9 mouse cellular contexts compared by ENCODE assay signal in the genomic region with DNA sequence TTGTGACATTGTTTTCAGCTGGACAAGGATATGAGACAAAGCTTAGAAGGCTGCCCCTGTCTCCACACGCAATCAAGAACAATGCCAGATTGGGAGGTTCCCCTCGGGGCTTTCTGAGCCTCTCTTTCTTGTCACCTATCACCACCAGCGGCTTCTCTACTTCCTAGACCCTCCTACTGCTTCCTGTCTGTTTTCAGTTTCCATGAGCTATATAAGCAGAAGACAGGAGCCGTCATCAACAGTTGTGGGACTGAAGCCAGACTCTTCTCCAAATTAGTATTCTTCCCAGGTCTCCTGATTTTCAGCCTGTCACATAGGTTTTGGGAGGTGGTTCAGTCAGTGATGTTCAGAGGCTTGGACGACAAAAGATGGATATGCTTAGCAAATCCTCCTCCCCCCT. TPM values are rescaled to one million over a fixed set of nuclear protein-coding genes. Genes with fewer than 3 reads are reported as not detected.
DNase-seq lines count a peak whose midpoint lies in the region; ATAC-seq and TF ChIP-seq lines count a peak whose summit lies in the region.
"Had no signal": no experiment of that assay in that cellular context is flagged by ENCODE, and none has a peak within 500 bp of the region (broad histone marks: within the 10 kb centered on the region; RNA-seq: fewer than 3 reads in every experiment).

No protein-coding gene starts in this region.

- H3K27ac ChIP-seq in gastrocnemius, adult 2 months = peak overlapping the region; percentile 43; the same call in 1 of the 2 replicates
- 0 out of 2 replicates have a peak overlapping the region, but pooled peaks have one; percentile 23 for H3K27ac ChIP-seq in stomach, embryonic 16.5 days (ENCODE audit: low read length)
- H3K27ac ChIP-seq in intestine, embryonic 16.5 days (ENCODE audit: low read length) = no peak overlapping the region

- no peak for ATAC-seq in stomach, embryonic 16.5 days (ENCODE audit: insufficient read depth, low FRiP score)
- no peak for ATAC-seq in intestine, embryonic 16.5 days
- ATAC-seq: Patski had no signal

- DNase-seq in gastrocnemius, adult 2 months = no peak
- no peak for DNase-seq in gastrocnemius, postnatal 14 days
- DNase-seq in R1 (ENCODE audit: low read depth, low spot score) = peak; percentile 34
- DNase-seq in heart, postnatal 10 days = peak; percentile 32 to 37
- DNase-seq in kidney, postnatal 4 days = peak; percentile 17 to 48
- DNase-seq in layer of hippocampus, postnatal 36 days = no peak

- intact Hi-C loops in gastrocnemius, adult 2 months (cut with DNase I) = loop anchor here (10.0 kb wide), 1 partner anchor 279 kb away; no protein-coding TSS in a partner anchor
- intact Hi-C loops in gastrocnemius, postnatal 14 days (cut with DNase I; ENCODE audit: low total_unique reads) = no loop called here
- intact Hi-C loops in heart, postnatal 10 days (cut with DNase I) = loop anchor here (5.0 kb wide), 1 partner anchor 276 kb away; no protein-coding TSS in a partner anchor

- H3K27me3 ChIP-seq in stomach, embryonic 16.5 days (ENCODE audit: control insufficient read depth, insufficient read depth, low read length) = no peaks in the 10 kb centered on the region
- no peaks in the 10 kb centered on the region for H3K27me3 ChIP-seq in intestine, embryonic 16.5 days (replicated peaks; ENCODE audit: control insufficient read depth, insufficient read depth, low read length)

- no peak overlapping the region for H3K9ac ChIP-seq in stomach, embryonic 16.5 days (ENCODE audit: low read length)
- no peak overlapping the region for H3K9ac ChIP-seq in intestine, embryonic 16.5 days (ENCODE audit: low read depth, low read length)

- TF ChIP-seq CTCF in gastrocnemius, adult 2 months (IDR thresholded peaks at IDR 0.05) = no peak

- no peak overlapping the region for H3K4me2 ChIP-seq in stomach, embryonic 16.5 days (ENCODE audit: low read depth, low read length)
- no peak overlapping the region for H3K4me2 ChIP-seq in intestine, embryonic 16.5 days (ENCODE audit: low read depth, low read length)

- 44% methylated on average over 5 of the region's 5 CpGs for WGBS in stomach, embryonic 16.5 days
- 46% methylated on average over 5 of the region's 5 CpGs for WGBS in intestine, embryonic 16.5 days

- H3K36me3 ChIP-seq in stomach, embryonic 16.5 days (ENCODE audit: control insufficient read depth, insufficient read depth, low read length) = no peaks in the 10 kb centered on the region
- no peaks in the 10 kb centered on the region for H3K36me3 ChIP-seq in intestine, embryonic 16.5 days (ENCODE audit: control insufficient read depth, insufficient read depth, low read length)

- peaks cover 9% of the 10 kb centered on the region; the same call in 1 of the 2 replicates for H3K9me3 ChIP-seq in stomach, embryonic 16.5 days (replicated peaks; ENCODE audit: control insufficient read depth, low read length)
- no peaks in the 10 kb centered on the region for H3K9me3 ChIP-seq in intestine, embryonic 16.5 days (ENCODE audit: control insufficient read depth, low read length)

- H3K4me3 ChIP-seq in gastrocnemius, adult 2 months = peak overlapping the region; percentile 46
- no peak overlapping the region for H3K4me3 ChIP-seq in stomach, embryonic 16.5 days (replicated peaks; ENCODE audit: low read length)
- H3K4me3 ChIP-seq in intestine, embryonic 16.5 days (ENCODE audit: low read length) = no peak overlapping the region

- no peaks in the 10 kb centered on the region for H3K4me1 ChIP-seq in stomach, embryonic 16.5 days (ENCODE audit: control insufficient read depth, insufficient read depth, low read length)
- H3K4me1 ChIP-seq in intestine, embryonic 16.5 days (ENCODE audit: control insufficient read depth, insufficient read depth, low read length) = no peaks in the 10 kb centered on the region

RNA-seq across cellular contexts. Expression of gene Edem1, which starts 47.6 kb away (rescaled TPM):
- total RNA-seq in gastrocnemius, adult 2 months (2021) = 1 to 10 TPM; 5.4 to 6.7 TPM
- total RNA-seq in gastrocnemius, postnatal 14 days (2021) = 1 to 10 TPM; 6.5 to 8.8 TPM
- 10 to 100 TPM; 15.8 to 22.0 TPM for total RNA-seq in heart, postnatal 10 days (2021)
- 34.2 and 49.0 TPM in 2 replicates for polyA plus RNA-seq in stomach, embryonic 16.5 days (2015; fragmentation: Nextera tagmentation; extraction: Ambion mirVana)
- polyA plus RNA-seq in intestine, embryonic 16.5 days (2015; fragmentation: Nextera tagmentation; extraction: Ambion mirVana) = 28.9 and 42.9 TPM in 2 replicates
- total RNA-seq in layer of hippocampus, postnatal 36 days (2021) = 10 to 100 TPM; 16.9 to 18.6 TPM

Comparison
In these comparisons a context has a peak if more than half of its experiments do, and no peak if none do; other contexts are left out.
1. DNase-seq: peak in R1 (single experiment), heart, postnatal 10 days (2 of 2) and kidney, postnatal 4 days (2 of 2); none in gastrocnemius, adult 2 months (single experiment), gastrocnemius, postnatal 14 days (single experiment) and layer of hippocampus, postnatal 36 days (0 of 2).